Mouse (Mus musculus): Measurements from ENCODE around the gene Rpusd1.

DNA sequence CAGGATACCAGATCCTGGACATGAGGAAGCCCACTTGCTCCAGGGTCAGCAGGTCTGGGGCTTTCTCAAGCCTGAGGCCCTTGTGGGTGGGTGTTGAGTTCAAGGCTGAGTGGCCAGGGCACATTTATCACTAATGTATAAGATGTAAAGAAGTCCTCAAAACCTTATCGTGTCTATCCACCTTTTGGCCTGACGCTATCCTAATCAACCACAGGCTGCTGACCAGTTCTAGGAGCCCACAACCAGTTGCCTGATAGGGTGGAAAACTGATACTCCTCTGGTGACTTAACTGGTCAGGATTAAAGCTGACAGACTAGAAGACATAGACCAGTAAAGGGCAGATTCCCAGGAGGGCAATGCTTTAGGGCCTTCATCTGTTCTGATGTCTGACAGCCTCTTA is 17.5 kb upstream of the Rpusd1 start:
- no peak for TF ChIP-seq USF1 (IDR thresholded peaks at IDR 0.05; ENCODE audit: low read depth, low read length)
- no peak for TF ChIP-seq CTCF (IDR thresholded peaks at IDR 0.05 in 2 of 3, conservative IDR thresholded peaks at IDR 0.05 in 1 of 3; ENCODE audit: control insufficient read depth in 1 of 3, insufficient read depth in 1 of 3, low read depth in 2 of 3, low read length in 3 of 3, poor library complexity in 1 of 3, severe bottlenecking in 1 of 3)
- no peak for TF ChIP-seq EP300 (IDR thresholded peaks at IDR 0.05; ENCODE audit: low read depth in 1 of 2, low read length in 2 of 2)
- no peak for TF ChIP-seq MAX (IDR thresholded peaks at IDR 0.05; ENCODE audit: low read length)
- no peak for TF ChIP-seq ZNF384 (IDR thresholded peaks at IDR 0.05; ENCODE audit: low read depth, low read length)
- no peak for TF ChIP-seq USF2 (IDR thresholded peaks at IDR 0.05; ENCODE audit: borderline replicate concordance in 1 of 2, insufficient read depth in 1 of 2, low read depth in 1 of 2, low read length in 2 of 2)
- no peak for TF ChIP-seq UBTF (IDR thresholded peaks at IDR 0.05; ENCODE audit: borderline replicate concordance, insufficient read depth, low read depth, low read length)
- no peak for TF ChIP-seq CHD1 (IDR thresholded peaks at IDR 0.05; ENCODE audit: low read depth, low read length)
- no peak for TF ChIP-seq ELF1 (IDR thresholded peaks at IDR 0.05; ENCODE audit: low read depth, low read length)
- no peak for TF ChIP-seq POLR2A (IDR thresholded peaks at IDR 0.05; ENCODE audit: control insufficient read depth in 1 of 2, insufficient read depth in 1 of 2, low read depth in 1 of 2, low read length in 2 of 2, poor library complexity in 1 of 2)

All from MEL (cell line).